Mouse (Mus musculus) cerebellum, adult 9-10 months (tissue): Measurements from ENCODE around the gene Tmem161a.
A peak's percentile ranks its signal among the peaks of the same experiment; 100 is the strongest.
"Not testable (repeated sequence)": the region's sequence is repeated elsewhere in the genome, so short reads cannot be mapped to it uniquely, and the experiment has no call there.

Source experiments
- DNase-seq: peaks from one replicate; pipeline ENCODE4 v3.0.0; 2022

Tmem161a gene

DNA sequence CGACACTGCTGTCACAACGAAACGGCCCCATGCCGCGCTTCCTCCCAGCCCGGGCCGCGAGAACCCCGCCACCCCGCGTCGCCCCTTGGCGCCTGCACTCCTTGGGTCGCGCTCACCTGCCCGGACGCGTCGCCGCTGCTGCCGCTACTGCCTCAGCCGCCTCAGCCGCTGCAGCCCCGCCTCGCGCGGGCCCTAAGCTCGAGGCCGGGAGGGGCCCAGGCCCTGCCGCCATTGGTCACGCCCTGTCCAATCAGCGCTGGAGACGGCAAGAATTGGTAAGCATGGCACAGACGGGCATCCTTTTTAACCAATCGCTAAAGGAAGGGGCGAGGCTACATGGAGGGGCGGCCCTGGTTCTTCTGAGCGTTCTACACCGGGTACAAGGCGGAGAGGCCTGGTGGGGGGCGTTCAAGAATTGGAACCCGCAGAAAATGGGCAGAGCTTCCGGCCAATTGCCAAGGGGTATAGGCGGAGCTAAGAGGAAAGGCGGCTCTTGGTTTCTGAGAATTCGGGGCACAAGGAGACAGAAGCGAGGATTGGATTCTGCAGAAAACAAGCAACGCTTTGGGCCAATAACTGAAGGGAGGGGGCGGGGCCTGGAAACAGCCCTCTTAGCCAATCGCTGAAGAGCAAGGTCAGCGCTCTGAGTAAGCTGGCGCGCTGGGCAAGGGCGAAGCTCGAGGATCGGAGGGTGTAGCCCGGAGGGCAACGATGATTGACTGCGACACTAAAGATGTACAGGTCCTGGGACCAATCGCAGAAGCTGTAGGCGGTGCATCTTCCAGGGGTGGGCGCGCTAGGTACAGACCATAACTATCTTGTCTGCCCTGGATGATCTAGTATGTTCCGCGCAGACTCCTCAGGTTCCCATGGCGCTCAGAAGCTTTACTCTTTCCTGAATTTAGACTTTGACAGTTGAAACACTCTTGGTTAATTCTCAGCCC is 40.2 kb downstream of the Tmem161a start, which contains the start of gene Slc25a42:
Slc25a42 (minus strand) TSS at position 194 of the 944 bp plus-strand sequence.
- DNase-seq: peak; percentile 100

DNA sequence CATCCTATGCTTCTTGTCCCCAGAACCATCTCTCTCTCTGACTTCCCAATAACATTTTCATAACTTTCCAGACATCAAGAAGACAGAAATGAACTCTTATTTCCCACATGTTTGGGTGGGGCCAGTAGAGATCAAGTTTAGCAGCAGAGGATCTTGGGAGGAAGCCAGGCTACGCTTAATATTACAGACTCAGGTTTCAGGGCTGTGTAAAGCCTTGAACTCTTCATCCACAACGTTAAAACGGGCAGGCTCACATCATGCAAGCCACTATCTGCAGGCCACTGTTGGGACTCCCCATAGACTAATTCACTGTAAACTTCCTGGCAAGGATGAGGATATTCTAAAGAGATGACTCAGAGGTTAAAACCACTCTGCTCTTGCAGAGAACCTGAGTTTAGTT is 42.3 kb downstream of the Tmem161a start:
- peak; percentile 59 for DNase-seq

DNA sequence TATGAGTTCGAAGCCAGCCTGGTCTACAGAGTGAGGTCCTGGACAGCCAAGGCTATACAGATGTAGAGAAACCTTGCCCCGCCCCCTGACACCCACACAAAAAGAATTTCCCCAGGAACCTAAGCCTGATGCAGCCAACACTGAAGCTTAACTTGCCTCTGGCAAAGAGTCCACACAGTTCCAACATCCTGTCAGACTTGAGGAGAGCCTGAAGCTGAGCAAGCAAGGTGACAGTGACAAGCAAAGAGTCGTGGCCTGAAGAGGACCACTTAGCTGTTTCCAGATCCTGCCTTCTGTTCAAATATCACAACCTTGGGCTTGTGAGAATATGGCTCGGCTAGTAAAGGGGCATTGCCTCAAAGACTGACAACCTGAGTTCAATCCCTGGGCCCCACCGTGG is 42.9 kb downstream of the Tmem161a start:
- no peak for DNase-seq

DNA sequence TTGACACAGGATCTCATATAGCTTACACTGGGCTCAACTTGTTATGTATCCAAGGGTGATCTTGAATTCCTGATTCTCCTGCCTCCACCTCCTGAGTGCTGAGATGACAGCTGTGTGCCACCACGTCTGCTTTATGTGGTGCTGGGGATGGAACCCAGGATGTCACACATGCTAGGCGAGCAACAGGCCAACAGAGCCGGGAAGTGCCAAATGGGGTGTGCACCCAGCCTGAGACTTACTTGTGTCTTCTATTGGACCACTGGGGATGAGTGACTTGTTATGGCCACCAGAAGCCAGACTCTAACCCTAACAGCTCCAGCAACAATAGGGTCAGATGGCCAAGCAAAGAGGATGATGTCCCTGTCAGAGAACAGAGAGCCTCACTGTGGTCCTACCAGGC is 44.0 kb downstream of the Tmem161a start:
- DNase-seq: not testable (repeated sequence)

DNA sequence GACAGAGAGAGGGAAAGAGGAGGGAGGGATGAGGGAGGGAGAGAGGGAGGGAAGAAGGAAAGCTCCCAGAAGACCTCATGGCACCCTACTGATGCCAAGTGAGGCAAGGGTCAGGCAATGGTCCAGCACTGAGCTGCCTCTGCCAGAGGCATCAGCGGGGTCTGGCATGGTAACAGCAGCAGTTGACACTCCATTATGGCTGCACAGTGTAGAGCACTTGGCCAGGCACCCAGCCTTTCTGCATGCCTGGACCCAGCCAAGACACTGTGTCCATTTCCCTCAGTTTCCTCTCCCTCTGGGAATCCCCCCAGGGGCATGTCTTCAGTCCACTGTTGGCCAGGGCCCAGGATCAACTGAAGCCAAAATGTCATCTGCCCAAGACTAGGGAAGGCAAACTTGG is 44.4 kb downstream of the Tmem161a start:
- DNase-seq: peak; percentile 85

DNA sequence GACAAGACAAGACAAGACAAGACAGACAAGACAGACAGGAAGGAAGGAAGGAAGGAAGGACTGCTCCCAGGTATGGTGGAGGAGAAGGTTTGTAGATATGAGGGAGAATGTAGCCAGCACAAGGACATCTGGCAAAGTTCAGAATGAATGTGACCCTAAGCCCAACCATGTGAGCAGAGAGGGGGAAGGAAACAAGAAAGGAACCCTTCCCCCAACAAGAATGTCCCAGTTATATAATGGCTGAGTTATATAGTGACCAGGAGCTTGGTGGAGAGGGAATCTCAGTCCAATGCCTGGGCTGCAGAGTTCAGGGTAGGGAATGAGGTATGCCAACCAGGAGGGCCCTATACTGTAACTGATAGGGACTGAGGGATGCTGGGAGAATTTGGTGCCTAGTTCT is 45.3 kb downstream of the Tmem161a start:
- DNase-seq: no peak

DNA sequence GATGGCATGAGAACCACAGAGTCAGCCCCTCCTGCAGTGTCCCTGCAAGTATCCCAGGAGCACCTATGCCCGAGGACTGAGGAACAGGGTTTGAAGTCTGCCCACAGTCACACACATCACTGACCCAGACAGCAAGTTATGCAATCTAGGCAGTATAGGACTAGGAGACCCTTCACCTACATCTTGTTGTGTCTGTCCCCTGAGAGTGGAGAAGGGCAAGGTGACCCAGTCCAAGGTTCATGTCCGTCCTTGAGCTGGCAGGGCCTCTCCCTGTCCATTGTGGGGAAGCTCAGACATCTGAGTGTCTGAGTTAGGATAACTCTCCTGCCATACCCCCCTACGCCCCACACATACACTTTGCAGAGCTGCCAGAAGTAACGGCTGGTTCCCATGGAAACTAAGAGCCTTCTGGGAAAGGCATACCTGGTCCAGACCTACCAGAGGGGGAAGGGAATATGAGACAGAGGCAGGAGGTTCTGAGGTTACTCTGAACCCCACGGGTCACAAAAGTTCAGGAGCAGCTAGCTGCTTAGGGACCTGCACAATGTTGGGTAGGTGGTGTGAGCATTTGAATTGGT is 47.0 kb downstream of the Tmem161a start:
- DNase-seq: no peak

DNA sequence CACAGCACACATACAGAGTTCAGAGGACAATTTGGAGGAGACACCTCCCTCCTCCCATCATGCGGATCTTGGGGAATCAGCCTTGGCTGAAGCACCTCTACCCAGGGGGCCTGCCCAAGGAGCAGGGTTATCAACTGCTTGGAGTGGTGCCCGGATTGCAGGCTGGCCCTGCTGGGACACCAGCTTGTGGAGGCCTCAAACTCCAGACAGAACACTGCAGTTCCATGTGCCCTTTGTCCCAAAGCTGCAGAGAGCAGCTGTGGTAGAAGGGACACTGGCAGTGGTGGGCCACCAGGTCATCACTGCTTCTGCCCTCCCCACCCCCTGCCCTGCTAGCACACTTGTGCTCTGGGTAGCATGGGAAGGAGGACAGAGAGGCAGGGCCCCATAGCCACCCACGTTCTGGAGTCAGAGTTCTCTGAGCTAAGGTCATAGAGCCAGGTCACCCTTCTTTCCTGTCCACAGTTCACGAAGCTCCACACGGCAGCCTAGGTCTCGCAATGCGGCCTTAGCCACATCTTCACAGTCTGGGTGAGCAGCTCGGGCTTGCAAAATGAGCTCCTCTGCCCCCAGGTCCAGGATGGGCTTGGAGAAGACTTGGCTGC is 48.2 kb downstream of the Tmem161a start:
- no peak for DNase-seq

DNA sequence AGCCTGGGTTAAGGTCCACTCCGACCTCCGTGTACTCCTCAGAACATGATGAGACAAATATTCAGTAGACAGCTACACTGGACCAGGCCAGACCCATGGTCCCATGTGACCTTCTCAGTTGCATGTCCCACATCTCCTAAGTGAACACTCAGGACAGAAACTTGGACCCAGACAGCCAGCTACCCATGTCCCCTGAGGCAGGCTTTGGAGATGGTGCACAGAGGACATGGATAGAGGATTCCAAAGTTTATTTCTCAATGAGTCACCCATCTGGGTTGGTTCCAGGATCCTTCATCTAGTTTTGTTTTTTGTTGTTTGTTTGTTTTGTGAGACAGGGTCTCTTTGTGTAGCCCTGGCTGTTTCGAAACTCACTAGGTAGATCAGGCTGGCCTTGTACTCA is 48.8 kb downstream of the Tmem161a start:
- DNase-seq: no peak

DNA sequence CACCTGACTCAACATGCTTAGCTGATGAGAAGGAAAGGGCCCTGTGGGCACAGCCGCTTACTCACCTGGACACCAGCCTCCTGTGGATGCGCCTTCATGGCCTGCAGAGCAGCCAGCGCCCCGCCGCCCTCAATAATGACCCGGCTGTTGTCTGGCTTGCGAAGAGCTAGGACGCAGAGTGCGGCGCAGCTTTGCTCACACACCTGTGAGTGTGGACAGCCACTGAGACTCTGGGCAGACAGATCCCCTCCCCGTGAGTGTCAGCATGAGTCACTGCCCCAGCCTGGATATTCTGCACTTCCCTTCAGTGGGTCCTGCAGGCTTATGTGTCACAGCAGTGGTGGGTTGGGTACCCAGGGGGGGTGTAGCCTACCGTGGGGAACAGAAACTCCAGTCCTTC is 49.9 kb downstream of the Tmem161a start:
- DNase-seq: no peak

DNA sequence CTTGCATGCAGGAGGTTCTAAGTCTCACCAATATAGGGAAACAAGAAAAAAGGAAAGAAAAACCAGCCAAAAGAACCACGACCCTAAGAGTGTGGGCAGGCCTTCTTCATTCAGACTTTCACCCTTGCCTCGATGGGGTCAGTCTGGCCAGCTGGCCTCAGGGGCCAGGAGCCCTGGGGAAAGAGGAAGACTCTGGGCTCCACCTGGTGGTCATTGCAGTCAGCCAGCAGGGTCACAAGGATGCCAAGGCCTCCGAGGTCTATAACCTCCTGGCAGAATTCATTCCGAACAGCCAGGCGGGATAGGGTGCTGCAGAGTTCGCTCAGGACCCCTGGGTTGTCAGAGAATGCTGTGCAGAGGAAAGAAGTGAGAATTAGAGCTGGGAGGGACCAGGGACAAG is 51.2 kb downstream of the Tmem161a start:
- DNase-seq: no peak

DNA sequence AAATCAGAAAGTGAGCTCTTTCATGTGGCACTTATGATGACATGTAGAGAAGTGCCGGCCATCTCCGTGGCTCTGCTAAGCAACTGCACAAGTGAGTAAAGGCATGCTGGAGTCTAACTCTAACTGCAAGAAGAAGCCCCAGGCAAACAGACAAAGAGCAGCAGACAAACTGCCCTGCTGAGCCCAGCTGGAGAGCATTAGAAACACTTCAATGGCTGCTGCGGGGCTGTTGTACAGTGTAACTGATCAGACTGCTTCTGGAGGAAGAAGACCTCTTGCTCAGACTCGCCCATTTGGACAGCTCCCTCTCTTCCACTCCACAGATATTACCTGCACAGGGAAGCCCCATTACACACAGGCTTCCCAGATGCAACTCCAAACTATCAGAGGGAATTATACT is 55.8 kb downstream of the Tmem161a start:
- DNase-seq: no peak

DNA sequence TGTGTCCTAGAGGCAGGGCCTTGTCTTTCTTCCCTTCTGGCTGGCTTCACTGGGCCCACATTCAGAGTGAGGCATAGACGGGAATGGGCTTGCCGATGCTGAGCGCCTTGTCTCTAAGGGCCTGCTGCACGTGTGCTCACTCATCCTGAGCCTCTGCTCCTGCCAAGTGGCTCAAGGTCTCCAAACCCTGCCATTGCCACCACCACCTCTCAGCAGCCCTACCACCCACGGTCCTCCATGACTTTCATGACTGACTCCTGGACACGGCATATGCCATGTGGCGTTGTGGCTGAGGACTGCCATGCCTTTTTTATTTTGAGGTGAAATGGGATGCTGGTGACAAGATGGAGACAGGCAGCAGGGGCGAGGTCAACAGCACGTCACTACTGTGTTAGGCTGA is 58.7 kb downstream of the Tmem161a start:
- no peak for DNase-seq
